Mouse (Mus musculus) neutrophil, adult 5-6 weeks (primary cell): Measurements from ENCODE around the gene Ptbp2. TPM values are rescaled to one million over a fixed set of nuclear protein-coding genes. Genes with fewer than 3 reads are reported as not detected.

Experiments used
- ATAC-seq: fragments of 151-379, 151-347 bp; 2 replicates; pipeline ENCODE4 v1.8.0; 2017; ENCODE audit warnings: mild to moderate bottlenecking, moderate TSS enrichment; ENCODE audit not compliant: insufficient number of reproducible peaks, poor library complexity, low FRiP score, severe bottlenecking; ENCODE audit errors: extremely low read depth
- total RNA-seq: library from RNA; stranded (forward); fragments of 200-1000 nt; gene quantifications from 2 replicates; pipeline ENCODE4 v1.2.3, GENCODE M21; 2017

The Ptbp2 gene
- total RNA-seq, 1 experiment from 2014 or later, result 77.3 TPM

DNA sequence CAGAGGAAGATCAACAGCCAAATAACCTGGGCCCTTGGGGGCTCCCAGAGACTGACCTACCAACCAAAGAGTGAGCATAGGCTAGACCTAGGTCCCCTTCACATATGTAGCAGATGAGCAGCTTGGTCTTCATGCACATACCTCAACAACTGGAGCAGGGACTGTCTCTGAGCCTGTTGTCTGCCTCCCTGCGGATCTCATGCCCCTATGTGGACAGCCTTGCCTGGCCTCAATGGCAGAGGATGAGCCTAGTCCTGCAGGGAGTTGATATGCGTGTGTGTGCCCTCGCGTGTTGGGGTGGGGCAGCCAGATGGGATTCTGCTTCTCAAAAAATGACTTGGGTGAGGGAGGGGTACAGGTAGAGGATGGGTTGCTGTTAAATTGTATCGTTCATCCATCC, 72.2 kb downstream of the Ptbp2 start:
- no peak for ATAC-seq

GRCm38 (mm10) chr3:119711503-119711902, 72.8 kb downstream of the Ptbp2 start:
- no peak for ATAC-seq

GRCm38 (mm10) chr3:119701467-119701866, 82.8 kb downstream of the Ptbp2 start:
- no peak for ATAC-seq

- no peak for ATAC-seq
Observed at GRCm38 (mm10) chr3:119684741-119685140, 99.5 kb downstream of the Ptbp2 start.
